25 mouse cellular contexts compared by ENCODE assay signal in the genomic region with DNA sequence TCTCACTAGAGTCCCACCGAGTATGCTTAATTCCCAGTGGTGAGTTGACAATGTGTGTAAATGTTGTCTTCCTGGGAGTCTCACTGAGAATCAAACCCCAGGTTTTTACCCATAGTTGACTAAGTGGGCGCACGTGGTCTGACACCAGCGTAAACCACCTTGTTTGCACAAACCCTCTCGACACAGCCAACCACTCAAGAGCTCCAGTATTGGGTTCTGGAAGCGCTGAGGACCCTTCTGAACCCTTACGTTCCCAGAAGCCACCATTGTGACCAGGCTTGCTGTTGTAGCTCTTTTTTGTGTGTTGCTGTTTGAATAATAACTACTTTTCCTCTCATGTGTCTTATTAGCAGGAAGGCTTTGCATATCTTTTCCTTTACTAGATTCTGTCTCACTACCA.
"Had no signal": no experiment of that assay in that cellular context is flagged by ENCODE, and none has a peak within 500 bp of the region (broad histone marks: within the 10 kb centered on the region; RNA-seq: fewer than 3 reads in every experiment).

No protein-coding gene starts in this region.

- ATAC-seq: forebrain, embryonic 15.5 days; forebrain, postnatal 0 days; hindbrain, embryonic 16.5 days; intestine, embryonic 16.5 days had no signal

- DNase-seq: forebrain, postnatal 0 days; gastrocnemius, postnatal 14 days; gastrocnemius, postnatal 36 days; heart, adult 2 months; heart, postnatal 14 days; heart, postnatal 36 days; kidney, adult 11 months; kidney, adult 2 months; kidney, adult 9 months; kidney, postnatal 25 days; kidney, postnatal 4 days had no signal

- H3K4me3 ChIP-seq: forebrain, embryonic 15.5 days; heart, adult 2 months; heart, embryonic 13.5 days; heart, embryonic 15.5 days; hindbrain, embryonic 12.5 days; kidney, embryonic 15.5 days; layer of hippocampus, adult 2 months; left cerebral cortex, adult 2 months; limb, embryonic 10.5 days; limb, embryonic 12.5 days had no signal

- H3K36me3 ChIP-seq: forebrain, embryonic 15.5 days; heart, embryonic 13.5 days; heart, embryonic 15.5 days; hindbrain, embryonic 12.5 days; kidney, embryonic 15.5 days; limb, embryonic 10.5 days; limb, embryonic 12.5 days had no signal

- H3K27me3 ChIP-seq: forebrain, embryonic 15.5 days; heart, embryonic 13.5 days; heart, embryonic 15.5 days; hindbrain, embryonic 12.5 days; kidney, embryonic 15.5 days; limb, embryonic 12.5 days had no signal

- H3K4me2 ChIP-seq: forebrain, embryonic 15.5 days; heart, embryonic 11.5 days; heart, embryonic 13.5 days; heart, embryonic 15.5 days; hindbrain, embryonic 12.5 days; hindbrain, embryonic 14.5 days; kidney, embryonic 15.5 days; limb, embryonic 12.5 days had no signal

- H3K27ac ChIP-seq: forebrain, embryonic 15.5 days; heart, adult 2 months; heart, embryonic 13.5 days; heart, embryonic 15.5 days; hindbrain, embryonic 12.5 days; hindbrain, embryonic 14.5 days; kidney, embryonic 15.5 days; kidney, postnatal 0 days; layer of hippocampus, adult 2 months; left cerebral cortex, adult 2 months; limb, embryonic 10.5 days; limb, embryonic 12.5 days had no signal

- H3K9ac ChIP-seq: forebrain, embryonic 15.5 days; forebrain, postnatal 0 days; heart, embryonic 13.5 days; heart, embryonic 15.5 days; hindbrain, embryonic 12.5 days; hindbrain, embryonic 14.5 days; kidney, embryonic 15.5 days; limb, embryonic 12.5 days had no signal

- H3K4me1 ChIP-seq: heart, embryonic 15.5 days; limb, embryonic 10.5 days; limb, embryonic 12.5 days had no signal

- H3K9me3 ChIP-seq: forebrain, embryonic 15.5 days; heart, embryonic 13.5 days; heart, embryonic 15.5 days; hindbrain, embryonic 12.5 days; kidney, embryonic 15.5 days; limb, embryonic 10.5 days; limb, embryonic 12.5 days had no signal
